Mouse (Mus musculus): ENCODE measurements around the gene Grhl1. TPM values are rescaled to one million over a fixed set of nuclear protein-coding genes. Genes with fewer than 3 reads are reported as not detected.

Grhl1 gene
- polyA plus RNA-seq (2015; fragmentation: Nextera tagmentation; extraction: Ambion mirVana) = 0.22 and 0.25 TPM in 2 replicates

GRCm38 (mm10) chr12:24571523-24572392, at the start of gene Grhl1:
Gene Grhl1, plus strand, starts transcription at chr12:24572283.

GRCm38 (mm10) chr12:24651063-24651557, 79.0 kb downstream of the Grhl1 start, which contains the start of gene Klf11:
Gene Klf11, plus strand, starts transcription at chr12:24651274.

Other genes with a start within 250 kb of the Grhl1 start
- gene Taf1b, start 73.9 kb upstream of the Grhl1 start, polyA plus RNA-seq (2015; fragmentation: Nextera tagmentation; extraction: Ambion mirVana) = 16.8 and 23.5 TPM in 2 replicates
- gene Klf11, start 79.0 kb downstream of the Grhl1 start, polyA plus RNA-seq (2015; fragmentation: Nextera tagmentation; extraction: Ambion mirVana) = 17.5 and 18.8 TPM in 2 replicates
- 2.9 and 6.1 TPM in 2 replicates for gene Cys1, start 109.5 kb downstream of the Grhl1 start, polyA plus RNA-seq (2015; fragmentation: Nextera tagmentation; extraction: Ambion mirVana)
- gene Rrm2, start 136.0 kb downstream of the Grhl1 start, polyA plus RNA-seq (2015; fragmentation: Nextera tagmentation; extraction: Ambion mirVana) = 43.9 and 65.3 TPM in 2 replicates